Mouse (Mus musculus) myocyte (in vitro differentiated cells): ENCODE data around the gene Sds.

ENCODE experiments used
- CEBPB ChIP-seq: IDR thresholded peaks from 2 replicates; pipeline ENCODE4 v1.6.1; 2011; ENCODE audit warnings: mild to moderate bottlenecking, moderate library complexity; ENCODE audit not compliant: poor library complexity, insufficient read depth, severe bottlenecking
- E2F4 ChIP-seq: IDR thresholded peaks from one replicate; pipeline ENCODE4 v1.6.1; 2011; ENCODE audit warnings: mild to moderate bottlenecking, control low read depth, moderate library complexity; ENCODE audit not compliant: insufficient read depth
- MAX ChIP-seq: IDR thresholded peaks from one replicate; pipeline ENCODE4 v1.6.1; 2011; ENCODE audit warnings: low read depth, mild to moderate bottlenecking, control low read depth
- MYOD1 ChIP-seq, 3 experiments: IDR thresholded peaks; one replicate each; pipeline ENCODE4 v1.6.1; 2011; ENCODE audit warnings: control low read depth in 2 of 3, low read depth in 2 of 3, mild to moderate bottlenecking in 2 of 3, moderate library complexity in 1 of 3; ENCODE audit not compliant: insufficient read length in 2 of 3, control insufficient read depth in 1 of 3
- MYOG ChIP-seq, 3 experiments: IDR thresholded peaks; one replicate each; pipeline ENCODE4 v1.6.1; 2011; ENCODE audit warnings: control low read depth in 2 of 3, low read depth in 2 of 3, mild to moderate bottlenecking in 2 of 3; ENCODE audit not compliant: insufficient read length in 2 of 3, control insufficient read depth in 1 of 3, insufficient read depth in 1 of 3
- POLR2A ChIP-seq: IDR thresholded peaks from one replicate; pipeline ENCODE4 v1.6.1; 2011; ENCODE audit warnings: low read depth, mild to moderate bottlenecking, control low read depth, moderate library complexity; ENCODE audit not compliant: insufficient read length
- POLR2AphosphoS2 ChIP-seq: IDR thresholded peaks from one replicate; pipeline ENCODE4 v1.6.1; 2011; ENCODE audit warnings: low read depth, control low read depth; ENCODE audit not compliant: insufficient read length
- TCF12 ChIP-seq: IDR thresholded peaks from one replicate; pipeline ENCODE4 v1.6.1; 2011; ENCODE audit warnings: mild to moderate bottlenecking, control low read depth; ENCODE audit not compliant: poor library complexity, insufficient read depth, severe bottlenecking
- USF1 ChIP-seq: IDR thresholded peaks from one replicate; pipeline ENCODE4 v1.6.1; 2011; ENCODE audit warnings: low read depth, mild to moderate bottlenecking, control low read depth, moderate library complexity

DNA sequence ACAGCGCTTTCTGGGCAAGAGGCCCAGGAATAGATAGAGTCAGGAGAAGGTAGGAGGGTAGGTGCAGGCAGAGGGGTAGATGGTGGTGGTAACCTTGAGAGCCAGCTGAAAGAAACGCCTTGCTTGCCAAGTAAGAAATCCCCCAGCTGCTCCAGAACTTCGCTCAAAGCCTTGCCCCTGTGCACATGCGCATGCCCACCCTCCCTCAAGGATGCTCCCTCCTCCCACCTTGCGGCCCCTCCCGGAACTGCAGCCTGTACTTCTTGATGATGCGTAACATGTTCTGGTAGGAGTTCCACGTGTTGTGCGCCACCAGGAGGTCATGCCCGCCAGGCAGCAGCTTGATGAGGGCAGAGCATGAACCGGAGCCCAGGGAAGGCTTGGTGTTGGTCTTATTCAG, 16.1 kb downstream of the Sds start:
- TF ChIP-seq TCF12 (no peak), MAX (no peak), POLR2A (no peak), USF1 (no peak), E2F4 (no peak), POLR2AphosphoS2 (no peak), MYOD1 (IDR thresholded peaks at IDR 0.05; ENCODE audit: control insufficient read depth in 1 of 3, insufficient read length in 2 of 3, low read depth in 2 of 3) (no peak), MYOG (IDR thresholded peaks at IDR 0.05; ENCODE audit: control insufficient read depth in 1 of 3, insufficient read depth in 1 of 3, insufficient read length in 2 of 3, low read depth in 2 of 3) (no peak), CEBPB (no peak)
